Mouse (Mus musculus) hindbrain, postnatal 0 days (tissue): ENCODE measurements at regions not wholly inside any gene's neighbourhood (a gene's known extent, or its start where the extent isn't known, plus 50 kb on each side); places are given as distances from the start of the nearest gene placed in this dataset.

Experiments used
- ATAC-seq: fragments of 200-750 bp; cut with Nextera tagmentation; 2 replicates; pipeline ENCODE4 v1.8.0; 2017; ENCODE audit warnings: mild to moderate bottlenecking, moderate TSS enrichment, moderate library complexity
- DNase-seq: peaks from one replicate; pipeline ENCODE4 v3.0.0-alpha.2; 2015; ENCODE audit warnings: low spot score
- H3K27ac ChIP-seq: fragments of 300-500 bp; sonication (generic); 2 replicates; pipeline ENCODE4 v1.5.1; 2014; ENCODE audit warnings: mild to moderate bottlenecking
- H3K27me3 ChIP-seq: fragments of 300-500 bp; sonication (generic); 2 replicates; pipeline ENCODE4 v1.6.1; 2014; ENCODE audit warnings: low read length, mixed read lengths; ENCODE audit not compliant: insufficient read depth
- H3K36me3 ChIP-seq: fragments of 300-500 bp; sonication (generic); 2 replicates; pipeline ENCODE4 v1.6.1; 2014; ENCODE audit warnings: low read length, mixed read lengths; ENCODE audit not compliant: insufficient read depth
- H3K4me1 ChIP-seq: fragments of 300-500 bp; sonication (generic); 2 replicates; pipeline ENCODE4 v1.6.1; 2014; ENCODE audit warnings: antibody characterized with exemption, low read length, mixed read lengths; ENCODE audit not compliant: insufficient read depth
- H3K4me2 ChIP-seq: fragments of 300-500 bp; sonication (generic); 2 replicates; pipeline ENCODE4 v1.6.1; 2014; ENCODE audit warnings: low read depth, mild to moderate bottlenecking, low read length, moderate library complexity, mixed read lengths
- H3K4me3 ChIP-seq: fragments of 300-500 bp; sonication (generic); 2 replicates; pipeline ENCODE4 v1.5.1; 2014; ENCODE audit warnings: low read length
- H3K9ac ChIP-seq: fragments of 300-500 bp; sonication (generic); replicated peaks from 2 replicates; pipeline ENCODE4 v1.6.1; 2014; ENCODE audit warnings: mild to moderate bottlenecking, low read length, moderate library complexity, mixed read lengths
- H3K9me3 ChIP-seq: fragments of 300-500 bp; sonication (generic); 2 replicates; pipeline ENCODE4 v1.6.1; 2016; ENCODE audit warnings: low read length, mixed read lengths
- CTCF ChIP-seq: IDR thresholded peaks from 2 replicates; pipeline ENCODE4 v1.5.1; 2016; ENCODE audit warnings: antibody characterized with exemption, control low read depth, low read depth
- WGBS: fragments of 180-500 bp; shearing (Covaris S2); extraction: QIAGEN DNeasy Blood & Tissue Kit; methylation state at CpG from one replicate; pipeline ENCODE4 v1.1.7; 2014; 5-methylcytosine and 5-hydroxymethylcytosine counted together

GRCm38 (mm10) chr17:68100093-68100492 lies 96.2 kb upstream of the Arhgap28 start:
- DNase-seq (no peak), ATAC-seq (no peak)
- Histone ChIP-seq H3K4me3 (no peak overlapping the region), H3K36me3 (no peaks in the 10 kb centered on the region), H3K4me2 (no peak overlapping the region), H3K9ac (no peak overlapping the region), H3K9me3 (no peaks in the 10 kb centered on the region), H3K27me3 (no peaks in the 10 kb centered on the region), H3K27ac (no peak overlapping the region), H3K4me1 (no peaks in the 10 kb centered on the region)
- WGBS: 77% methylated on average over 2 of the region's 2 CpGs
- TF ChIP-seq CTCF: no peak

GRCm38 (mm10) chr17:68103346-68103745 lies 99.4 kb upstream of the Arhgap28 start:
- no peak overlapping the region for H3K4me3 ChIP-seq
- H3K4me2 ChIP-seq: no peak overlapping the region
- H3K9me3 ChIP-seq: no peaks in the 10 kb centered on the region
- H3K27me3 ChIP-seq: no peaks in the 10 kb centered on the region
- no peak for ATAC-seq
- H3K27ac ChIP-seq: no peak overlapping the region
- 81% methylated on average over 6 of the region's 6 CpGs for WGBS
- H3K4me1 ChIP-seq: no peaks in the 10 kb centered on the region
- DNase-seq: no peak
- TF ChIP-seq CTCF: no peak
- no peak overlapping the region for H3K9ac ChIP-seq
- H3K36me3 ChIP-seq: no peaks in the 10 kb centered on the region

- Histone ChIP-seq H3K9me3 (no peaks in the 10 kb centered on the region), H3K9ac (no peak overlapping the region), H3K36me3 (no peaks in the 10 kb centered on the region), H3K4me1 (no peaks in the 10 kb centered on the region), H3K4me3 (no peak overlapping the region), H3K4me2 (no peak overlapping the region), H3K27me3 (no peaks in the 10 kb centered on the region), H3K27ac (no peak overlapping the region)
- WGBS: 65% methylated on average over 8 of the region's 8 CpGs
- no peak for ATAC-seq
- DNase-seq: no peak
- TF ChIP-seq CTCF: no peak
These were observed 102.4 kb upstream of the Arhgap28 start for GRCm38 (mm10) chr17:68106366-68106765.

GRCm38 (mm10) chr17:68107875-68108274 lies 104.0 kb upstream of the Arhgap28 start:
- Histone ChIP-seq H3K27ac (no peak overlapping the region), H3K36me3 (no peaks in the 10 kb centered on the region), H3K4me1 (no peaks in the 10 kb centered on the region), H3K4me3 (no peak overlapping the region), H3K9ac (no peak overlapping the region), H3K4me2 (no peak overlapping the region), H3K27me3 (no peaks in the 10 kb centered on the region), H3K9me3 (no peaks in the 10 kb centered on the region)
- TF ChIP-seq CTCF: no peak
- DNase-seq (peak; percentile 38), ATAC-seq (no peak)
- 60% methylated on average over 5 of the region's 5 CpGs for WGBS

- H3K4me2 ChIP-seq: no peak overlapping the region
- ATAC-seq (no peak), DNase-seq (no peak)
- no peaks in the 10 kb centered on the region for H3K36me3 ChIP-seq
- H3K27ac ChIP-seq: no peak overlapping the region
- H3K4me3 ChIP-seq: no peak overlapping the region
- H3K27me3 ChIP-seq: no peaks in the 10 kb centered on the region
- no peak for TF ChIP-seq CTCF
- no peak overlapping the region for H3K9ac ChIP-seq
- 72% methylated on average over 4 of the region's 4 CpGs for WGBS
- H3K4me1 ChIP-seq: no peaks in the 10 kb centered on the region
- no peaks in the 10 kb centered on the region for H3K9me3 ChIP-seq
These were observed 108.0 kb upstream of the Arhgap28 start for GRCm38 (mm10) chr17:68111834-68112473.

GRCm38 (mm10) chr17:68112763-68113330 lies 108.9 kb upstream of the Arhgap28 start:
- no peak for ATAC-seq
- DNase-seq: no peak
- Histone ChIP-seq H3K9me3 (no peaks in the 10 kb centered on the region), H3K36me3 (no peaks in the 10 kb centered on the region), H3K27ac (no peak overlapping the region), H3K9ac (no peak overlapping the region), H3K4me2 (no peak overlapping the region), H3K27me3 (no peaks in the 10 kb centered on the region), H3K4me1 (no peaks in the 10 kb centered on the region), H3K4me3 (no peak overlapping the region)
- WGBS: 82% methylated on average over 5 of the region's 5 CpGs
- TF ChIP-seq CTCF: no peak

GRCm38 (mm10) chr17:68115599-68115998 lies 111.7 kb upstream of the Arhgap28 start:
- no peaks in the 10 kb centered on the region for H3K4me1 ChIP-seq
- H3K4me3 ChIP-seq: no peak overlapping the region
- no peak for ATAC-seq
- 84% methylated on average over 4 of the region's 4 CpGs for WGBS
- no peaks in the 10 kb centered on the region for H3K9me3 ChIP-seq
- no peak for DNase-seq
- no peak overlapping the region for H3K27ac ChIP-seq
- TF ChIP-seq CTCF: no peak
- H3K36me3 ChIP-seq: no peaks in the 10 kb centered on the region
- H3K4me2 ChIP-seq: no peak overlapping the region
- no peaks in the 10 kb centered on the region for H3K27me3 ChIP-seq
- H3K9ac ChIP-seq: no peak overlapping the region
